Mouse (Mus musculus) liver, adult 2 months (tissue): ENCODE results near the gene Slc6a4. TPM values are rescaled to one million over a fixed set of nuclear protein-coding genes. Genes with fewer than 3 reads are reported as not detected.

Source experiments
- DNase-seq: peaks from one replicate; pipeline ENCODE4 v3.0.0-alpha.2; 2011; ENCODE audit warnings: low read depth, low spot score; ENCODE audit errors: extremely low read depth
- H3K27ac ChIP-seq: fragments of 200-500 bp; replicated peaks from 2 replicates; pipeline ENCODE4 v1.5.1; 2012; ENCODE audit warnings: low read depth, mild to moderate bottlenecking, control low read depth, inconsistent platforms, low read length; ENCODE audit not compliant: insufficient read depth
- H3K27me3 ChIP-seq: fragments of 200-500 bp; 2 replicates; pipeline ENCODE4 v1.6.1; 2012; ENCODE audit warnings: mild to moderate bottlenecking, moderate library complexity, low read length, inconsistent platforms; ENCODE audit not compliant: control insufficient read depth, insufficient read depth
- H3K36me3 ChIP-seq: fragments of 200-500 bp; 2 replicates; pipeline ENCODE4 v1.6.1; 2012; ENCODE audit warnings: low read length, inconsistent platforms; ENCODE audit not compliant: control insufficient read depth, insufficient read depth
- H3K4me1 ChIP-seq: fragments of 200-500 bp; 2 replicates; pipeline ENCODE4 v1.6.1; 2011; ENCODE audit warnings: low read length; ENCODE audit not compliant: control insufficient read depth, insufficient read depth
- H3K4me3 ChIP-seq: fragments of 200-500 bp; 2 replicates; pipeline ENCODE4 v1.5.1; 2011; ENCODE audit warnings: low read depth, mild to moderate bottlenecking, control low read depth, low read length, moderate library complexity; ENCODE audit not compliant: insufficient read depth
- H3K79me2 ChIP-seq: fragments of 200-500 bp; 2 replicates; pipeline ENCODE4 v1.6.1; 2012; ENCODE audit warnings: inconsistent platforms, mild to moderate bottlenecking, low read length, moderate library complexity; ENCODE audit not compliant: control insufficient read depth, insufficient read depth
- H3K9ac ChIP-seq: fragments of 200-500 bp; 2 replicates; pipeline ENCODE4 v1.6.1; 2012; ENCODE audit warnings: low read depth, mild to moderate bottlenecking, control low read depth, inconsistent platforms, low read length
- CTCF ChIP-seq: fragments of 200-500 bp; IDR thresholded peaks from 2 replicates; pipeline ENCODE4 v1.5.1; 2011; ENCODE audit warnings: low read depth, low read length, control low read depth
- POLR2A ChIP-seq: fragments of 200-500 bp; IDR thresholded peaks from 2 replicates; pipeline ENCODE4 v1.6.1; 2011; ENCODE audit warnings: low read length, control low read depth; ENCODE audit not compliant: insufficient read depth; ENCODE audit errors: extremely low read depth
- WGBS: fragments of 180-500 bp; shearing (Covaris S2); methylation state at CpG from one replicate; pipeline ENCODE4 v1.1.7; 2018; 5-methylcytosine and 5-hydroxymethylcytosine counted together
- polyA plus RNA-seq: library from polyadenylated mRNA; depleted of rRNA; stranded (reverse); fragments of >200 nt; gene quantifications from 2 replicates; pipeline ENCODE4 v1.2.3, GENCODE M21; 2012
- total RNA-seq: library from RNA; depleted of rRNA; stranded (reverse); fragments of >200 nt; gene quantifications from 2 replicates; pipeline ENCODE4 v1.2.3, GENCODE M21; 2014

Gene Slc6a4
- total and polyA plus RNA-seq, 2 experiments = 0.13 to 0.37 TPM

DNA sequence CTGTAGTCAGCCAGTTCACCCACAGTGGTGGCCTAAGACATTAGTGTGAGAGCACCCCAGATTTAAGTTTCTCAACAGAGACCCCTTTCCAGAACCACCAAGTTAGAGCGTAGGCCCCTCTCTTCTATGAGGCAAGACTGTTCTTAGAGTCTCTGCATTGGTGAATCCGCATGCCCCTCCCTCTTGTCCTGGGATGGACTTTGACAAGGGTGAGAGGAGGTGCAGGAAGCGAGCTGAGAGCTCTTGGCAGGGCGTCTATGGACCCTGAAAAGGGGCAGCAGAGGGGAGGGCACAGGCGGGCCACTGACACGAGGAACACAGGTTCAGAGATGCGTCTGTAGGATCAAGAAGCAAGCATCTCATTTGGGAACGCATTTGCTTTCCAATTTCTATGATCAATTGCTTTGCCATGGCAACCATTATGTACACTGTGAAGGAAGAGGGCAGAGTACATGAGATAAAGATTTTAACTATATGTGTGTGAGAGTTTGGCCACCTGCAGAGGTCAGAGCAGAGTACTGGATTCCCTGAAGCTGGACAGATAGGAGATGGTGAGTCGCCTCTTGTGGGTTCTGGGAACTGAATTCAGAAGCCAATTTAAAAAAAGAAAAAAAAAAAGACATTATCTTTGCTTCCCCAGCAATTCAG, 23.5 kb downstream of the Slc6a4 start:
- peak overlapping the region; percentile 55 for H3K27ac ChIP-seq
- peaks cover 6% of the 10 kb centered on the region; the same call in 1 of the 2 replicates for H3K4me1 ChIP-seq
- peak; percentile 89 for DNase-seq
- 22% methylated on average over 9 of the region's 9 CpGs for WGBS
- no peak for TF ChIP-seq CTCF
- TF ChIP-seq POLR2A = no peak
- H3K9ac ChIP-seq = no peak overlapping the region
- H3K79me2 ChIP-seq = no peaks in the 10 kb centered on the region
- no peak overlapping the region for H3K4me3 ChIP-seq
- H3K27me3 ChIP-seq = no peaks in the 10 kb centered on the region
- H3K36me3 ChIP-seq = no peaks in the 10 kb centered on the region

DNA sequence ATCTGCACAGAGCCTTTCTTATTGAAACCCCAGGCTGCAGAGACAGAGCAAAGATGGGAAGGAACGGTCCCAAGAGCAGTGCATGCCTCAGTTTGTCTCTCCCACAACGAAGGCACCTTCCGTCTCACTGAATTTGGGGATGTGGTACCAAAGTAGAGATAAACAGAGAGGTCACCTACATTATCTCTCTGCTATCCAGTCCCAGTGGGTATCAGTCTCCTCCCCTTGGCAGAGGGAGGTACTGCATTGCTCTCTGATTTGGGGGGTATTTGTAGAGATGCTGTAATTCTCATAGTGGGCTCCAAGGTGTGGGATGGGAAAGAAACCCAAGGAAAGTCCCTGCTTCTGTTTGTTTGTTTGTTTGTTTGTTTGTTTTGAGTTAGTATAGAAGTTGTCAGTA, 28.2 kb downstream of the Slc6a4 start:
- H3K4me3 ChIP-seq = no peak overlapping the region
- WGBS = 79% methylated on average over 3 of the region's 3 CpGs
- no peak for DNase-seq
- H3K79me2 ChIP-seq = no peaks in the 10 kb centered on the region
- H3K4me1 ChIP-seq = peaks cover 10% of the 10 kb centered on the region; the same call in 1 of the 2 replicates
- H3K36me3 ChIP-seq = no peaks in the 10 kb centered on the region
- TF ChIP-seq POLR2A (no peak), CTCF (0 out of 2 replicates have a peak, but pooled peaks have one; percentile 4)
- no peak overlapping the region for H3K9ac ChIP-seq
- no peaks in the 10 kb centered on the region for H3K27me3 ChIP-seq
- no peak overlapping the region for H3K27ac ChIP-seq

DNA sequence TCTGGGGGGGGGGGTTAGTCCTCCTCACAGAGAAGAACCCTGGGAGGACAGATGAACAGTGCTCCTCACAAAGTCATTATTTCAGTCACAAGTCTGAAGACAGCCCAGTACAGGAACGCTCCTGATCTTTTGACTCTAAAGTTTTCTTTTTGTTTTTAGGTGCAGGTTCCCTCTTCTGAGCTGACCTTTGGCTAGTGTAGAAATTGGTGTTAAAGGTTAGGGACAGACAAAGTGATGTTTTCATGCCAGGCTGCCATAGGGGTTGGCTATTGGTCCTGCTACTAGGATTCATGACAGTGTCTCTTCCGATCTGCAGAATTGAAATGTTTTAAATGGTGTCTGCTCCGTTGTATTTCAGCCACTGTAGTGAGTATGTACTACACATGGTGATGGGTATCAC, 29.8 kb downstream of the Slc6a4 start:
- Histone ChIP-seq H3K36me3 (no peaks in the 10 kb centered on the region), H3K27me3 (no peaks in the 10 kb centered on the region), H3K27ac (peak overlapping the region; percentile 58), H3K79me2 (no peaks in the 10 kb centered on the region), H3K4me3 (no peak overlapping the region), H3K4me1 (peaks cover 6% of the 10 kb centered on the region; the same call in 1 of the 2 replicates), H3K9ac (no peak overlapping the region)
- DNase-seq = peak; percentile 87
- TF ChIP-seq POLR2A = no peak
- no peak for TF ChIP-seq CTCF
- 42% methylated on average over 3 of the region's 3 CpGs for WGBS

DNA sequence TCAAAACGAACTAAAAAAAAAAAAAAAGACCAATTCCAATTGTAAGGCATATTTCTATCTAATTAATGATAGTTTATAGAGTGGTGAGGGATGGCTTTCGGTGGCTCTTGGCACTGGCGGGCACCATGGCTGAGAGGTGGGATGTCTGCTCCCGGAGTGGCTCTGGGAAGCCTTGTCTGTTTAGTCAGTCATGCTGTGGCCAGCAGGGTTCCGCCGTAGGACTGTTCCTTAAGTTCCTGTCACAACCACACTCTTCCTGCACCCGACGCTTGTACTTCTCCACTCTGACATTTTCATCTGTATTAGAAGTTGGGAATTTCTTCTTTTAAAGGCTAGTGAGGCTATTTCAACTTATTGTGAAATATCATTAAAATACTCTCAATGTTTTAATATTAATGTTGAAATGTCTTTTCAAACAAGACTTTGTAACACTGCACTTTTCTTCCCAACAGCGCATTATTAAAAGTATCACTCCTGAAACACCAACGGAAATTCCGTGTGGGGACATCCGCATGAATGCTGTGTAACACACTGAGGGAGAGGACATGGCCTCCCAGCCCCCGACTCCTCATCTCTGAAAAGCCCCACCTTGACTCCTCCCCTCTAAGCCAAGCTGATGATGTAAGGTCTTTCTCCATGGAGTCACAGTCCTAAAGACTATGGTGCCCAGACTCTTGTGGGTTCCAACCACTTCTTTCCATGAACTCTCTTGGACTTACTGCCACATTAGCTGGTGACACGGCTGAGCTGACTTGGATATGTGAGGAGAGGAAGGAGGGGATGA, 32.9 kb downstream of the Slc6a4 start:
- H3K4me3 ChIP-seq = no peak overlapping the region
- 85% methylated on average over 14 of the region's 14 CpGs for WGBS
- peaks cover 6% of the 10 kb centered on the region; the same call in 1 of the 2 replicates for H3K4me1 ChIP-seq
- H3K27me3 ChIP-seq = no peaks in the 10 kb centered on the region
- TF ChIP-seq CTCF (no peak), POLR2A (no peak)
- H3K27ac ChIP-seq = no peak overlapping the region
- no peaks in the 10 kb centered on the region for H3K79me2 ChIP-seq
- no peak for DNase-seq
- no peaks in the 10 kb centered on the region for H3K36me3 ChIP-seq
- no peak overlapping the region for H3K9ac ChIP-seq

DNA sequence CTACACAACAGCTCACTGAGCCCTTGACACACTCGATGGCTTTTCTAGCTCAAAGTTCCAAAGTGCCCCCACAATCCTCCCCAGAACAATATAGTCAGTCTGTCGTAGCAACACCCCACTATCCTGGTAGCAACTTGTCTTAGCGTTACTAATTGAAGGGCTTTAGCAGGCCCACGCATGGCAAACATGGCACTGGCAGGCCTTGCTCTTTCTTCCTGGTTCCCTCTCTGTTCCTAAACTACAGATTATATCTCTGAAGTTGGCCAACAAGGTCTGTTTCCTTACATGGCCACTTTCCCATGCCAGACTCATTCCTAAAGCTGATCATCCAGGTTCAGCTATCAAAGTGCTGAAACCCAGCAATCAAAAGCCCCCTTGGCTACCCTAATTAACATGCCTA, 43.5 kb downstream of the Slc6a4 start:
- Histone ChIP-seq H3K4me1 (no peaks in the 10 kb centered on the region), H3K27me3 (no peaks in the 10 kb centered on the region), H3K36me3 (peaks cover 15% of the 10 kb centered on the region), H3K9ac (no peak overlapping the region), H3K4me3 (no peak overlapping the region), H3K27ac (no peak overlapping the region), H3K79me2 (no peaks in the 10 kb centered on the region)
- 94% methylated on average over 4 of the region's 4 CpGs for whole genome bisulfite sequencing
- DNase-seq = no peak
- no peak for TF ChIP-seq CTCF
- no peak for TF ChIP-seq POLR2A

DNA sequence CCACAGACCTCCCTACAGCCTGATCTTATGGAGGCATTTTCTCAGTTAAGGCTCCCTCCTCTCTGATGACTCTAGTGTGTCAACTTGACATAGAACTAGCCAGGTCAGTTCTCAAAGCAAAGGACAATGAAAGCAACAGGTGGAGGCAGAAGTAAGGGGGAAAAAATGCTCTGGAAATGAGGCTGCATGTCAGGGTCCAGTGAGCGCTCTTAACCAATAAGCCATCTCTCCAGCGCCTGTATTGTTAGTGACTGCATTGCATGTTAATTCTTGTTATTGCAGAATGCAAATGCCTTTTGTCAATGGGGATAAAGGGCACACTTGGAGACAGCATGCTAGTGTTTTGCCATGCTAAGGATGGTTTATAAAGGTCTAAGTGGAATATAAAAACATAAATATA, 44.4 kb downstream of the Slc6a4 start:
- H3K4me1 ChIP-seq = no peaks in the 10 kb centered on the region
- no peak overlapping the region for H3K4me3 ChIP-seq
- 97% methylated on average over 2 of the region's 2 CpGs for WGBS
- no peak for DNase-seq
- no peaks in the 10 kb centered on the region for H3K27me3 ChIP-seq
- peaks cover 20% of the 10 kb centered on the region for H3K36me3 ChIP-seq
- no peak overlapping the region for H3K27ac ChIP-seq
- H3K9ac ChIP-seq = no peak overlapping the region
- no peaks in the 10 kb centered on the region for H3K79me2 ChIP-seq
- no peak for TF ChIP-seq POLR2A
- TF ChIP-seq CTCF = no peak
